Mouse (Mus musculus): ENCODE measurements at regions not wholly inside any gene's neighbourhood (a gene's known extent, or its start where the extent isn't known, plus 50 kb on each side); places are given as distances from the start of the nearest gene placed in this dataset.

GRCm38 (mm10) chr2:21908813-21909480 is 318.4 kb upstream of the Myo3a start:
- no peak for DNase-seq (ENCODE audit: low spot score)
- H3K9ac ChIP-seq (ENCODE audit: low read length), result no peak overlapping the region
- H3K4me3 ChIP-seq (ENCODE audit: low read depth, low read length), result peak overlapping the region; percentile 28; the same call in 1 of the 2 replicates
- peak overlapping the region; percentile 45; the same call in 1 of the 2 replicates for H3K4me2 ChIP-seq (replicated peaks; ENCODE audit: low read depth)
- H3K36me3 ChIP-seq (ENCODE audit: control insufficient read depth, insufficient read depth, low read length), result no peaks in the 10 kb centered on the region
- WGBS, result 57% methylated on average over 7 of the region's 7 CpGs
- no peaks in the 10 kb centered on the region for H3K27me3 ChIP-seq (ENCODE audit: control insufficient read depth, insufficient read depth, low read length)
- no peak for TF ChIP-seq EP300 (optimal IDR thresholded peaks at IDR 0.05)
- no peak for TF ChIP-seq CTCF (IDR thresholded peaks at IDR 0.05; ENCODE audit: low read depth)
- no peaks in the 10 kb centered on the region for H3K4me1 ChIP-seq (replicated peaks; ENCODE audit: control insufficient read depth, insufficient read depth)
- no peaks in the 10 kb centered on the region for H3K9me3 ChIP-seq (ENCODE audit: control insufficient read depth, low read length)
- H3K27ac ChIP-seq (replicated peaks), result no peak overlapping the region
- ATAC-seq (ENCODE audit: low FRiP score, low TSS enrichment), result no peak

GRCm38 (mm10) chr2:21909481-21909966 is 317.8 kb upstream of the Myo3a start:
- peak; percentile 62 for DNase-seq (ENCODE audit: low spot score)
- 5% methylated on average over 7 of the region's 7 CpGs for WGBS
- Histone ChIP-seq H3K9ac (ENCODE audit: low read length) (no peak overlapping the region), H3K27me3 (ENCODE audit: control insufficient read depth, insufficient read depth, low read length) (no peaks in the 10 kb centered on the region), H3K4me2 (replicated peaks; ENCODE audit: low read depth) (peak overlapping the region; percentile 45), H3K4me1 (replicated peaks; ENCODE audit: control insufficient read depth, insufficient read depth) (no peaks in the 10 kb centered on the region), H3K36me3 (ENCODE audit: control insufficient read depth, insufficient read depth, low read length) (no peaks in the 10 kb centered on the region), H3K4me3 (ENCODE audit: low read depth, low read length) (peak overlapping the region; percentile 28; the same call in 1 of the 2 replicates), H3K9me3 (ENCODE audit: control insufficient read depth, low read length) (no peaks in the 10 kb centered on the region), H3K27ac (replicated peaks) (no peak overlapping the region)
- ATAC-seq (ENCODE audit: low FRiP score, low TSS enrichment), result no peak; the same call in 1 of the 2 replicates
- no peak for TF ChIP-seq EP300 (optimal IDR thresholded peaks at IDR 0.05)
- peak; percentile 92 for TF ChIP-seq CTCF (IDR thresholded peaks at IDR 0.05; ENCODE audit: low read depth)

- H3K4me2 ChIP-seq (replicated peaks; ENCODE audit: low read depth), result peak overlapping the region; percentile 18
- H3K9ac ChIP-seq (ENCODE audit: low read length), result no peak overlapping the region; the same call in 1 of the 2 replicates
- H3K4me1 ChIP-seq (replicated peaks; ENCODE audit: control insufficient read depth, insufficient read depth), result no peaks in the 10 kb centered on the region
- peak; percentile 16 for DNase-seq (ENCODE audit: low spot score)
- no peaks in the 10 kb centered on the region for H3K36me3 ChIP-seq (ENCODE audit: control insufficient read depth, insufficient read depth, low read length)
- H3K27me3 ChIP-seq (ENCODE audit: control insufficient read depth, insufficient read depth, low read length), result no peaks in the 10 kb centered on the region
- no peak for ATAC-seq (ENCODE audit: low FRiP score, low TSS enrichment)
- no peak for TF ChIP-seq EP300 (optimal IDR thresholded peaks at IDR 0.05)
- peak; percentile 62 for TF ChIP-seq CTCF (IDR thresholded peaks at IDR 0.05; ENCODE audit: low read depth)
- H3K9me3 ChIP-seq (ENCODE audit: control insufficient read depth, low read length), result no peaks in the 10 kb centered on the region
- peak overlapping the region; percentile 17; the same call in 1 of the 2 replicates for H3K4me3 ChIP-seq (ENCODE audit: low read depth, low read length)
- WGBS, result 25% methylated on average over 16 of the region's 16 CpGs
- no peak overlapping the region for H3K27ac ChIP-seq (replicated peaks)
Observed at GRCm38 (mm10) chr2:21917804-21918690, 309.3 kb upstream of the Myo3a start.

GRCm38 (mm10) chr2:21919091-21919490 is 308.2 kb upstream of the Myo3a start:
- ATAC-seq (ENCODE audit: low FRiP score, low TSS enrichment), result no peak

GRCm38 (mm10) chr2:21927656-21928055 is 299.6 kb upstream of the Myo3a start:
- no peak for DNase-seq (ENCODE audit: low spot score)
- H3K4me3 ChIP-seq (ENCODE audit: low read depth, low read length), result no peak overlapping the region
- peak; percentile 65 for TF ChIP-seq CTCF (IDR thresholded peaks at IDR 0.05; ENCODE audit: low read depth)
- no peak for TF ChIP-seq EP300 (optimal IDR thresholded peaks at IDR 0.05)

More at GRCm38 (mm10) chr2:21919091-21919490, 308.2 kb upstream of the Myo3a start:
- H3K9ac ChIP-seq (ENCODE audit: low read length), result no peak overlapping the region
- no peaks in the 10 kb centered on the region for H3K27me3 ChIP-seq (ENCODE audit: control insufficient read depth, insufficient read depth, low read length)
- TF ChIP-seq CTCF (IDR thresholded peaks at IDR 0.05; ENCODE audit: low read depth), result no peak
- no peak for TF ChIP-seq EP300 (optimal IDR thresholded peaks at IDR 0.05)
- DNase-seq (ENCODE audit: low spot score), result no peak
- H3K4me3 ChIP-seq (ENCODE audit: low read depth, low read length), result no peak overlapping the region
- H3K27ac ChIP-seq (replicated peaks), result no peak overlapping the region
- WGBS, result 54% methylated on average over 2 of the region's 2 CpGs
- no peak overlapping the region for H3K4me2 ChIP-seq (replicated peaks; ENCODE audit: low read depth)
- H3K4me1 ChIP-seq (replicated peaks; ENCODE audit: control insufficient read depth, insufficient read depth), result no peaks in the 10 kb centered on the region
- no peaks in the 10 kb centered on the region for H3K36me3 ChIP-seq (ENCODE audit: control insufficient read depth, insufficient read depth, low read length)
- no peaks in the 10 kb centered on the region for H3K9me3 ChIP-seq (ENCODE audit: control insufficient read depth, low read length)

More at GRCm38 (mm10) chr2:21927656-21928055, 299.6 kb upstream of the Myo3a start:
- H3K27ac ChIP-seq (replicated peaks), result no peak overlapping the region
- H3K4me1 ChIP-seq (replicated peaks; ENCODE audit: control insufficient read depth, insufficient read depth), result no peaks in the 10 kb centered on the region
- no peaks in the 10 kb centered on the region for H3K9me3 ChIP-seq (ENCODE audit: control insufficient read depth, low read length)
- ATAC-seq (ENCODE audit: low FRiP score, low TSS enrichment), result no peak
- 19% methylated on average over 1 of the region's 1 CpGs for WGBS
- H3K9ac ChIP-seq (ENCODE audit: low read length), result no peak overlapping the region
- no peaks in the 10 kb centered on the region for H3K27me3 ChIP-seq (ENCODE audit: control insufficient read depth, insufficient read depth, low read length)
- H3K36me3 ChIP-seq (ENCODE audit: control insufficient read depth, insufficient read depth, low read length), result no peaks in the 10 kb centered on the region
- no peak overlapping the region for H3K4me2 ChIP-seq (replicated peaks; ENCODE audit: low read depth)

All from stomach, postnatal 0 days (tissue).